Mouse (Mus musculus) midbrain, embryonic 11.5 days (tissue): Measurements from ENCODE around the gene Lilra5. TPM values are rescaled to one million over a fixed set of nuclear protein-coding genes. Genes with fewer than 3 reads are reported as not detected.
"Not testable (repeated sequence)": the region's sequence is repeated elsewhere in the genome, so short reads cannot be mapped to it uniquely, and the experiment has no call there.

Experiments
- ATAC-seq: fragments of 200-750 bp; cut with Nextera tagmentation; 2 replicates; pipeline ENCODE4 v1.8.0; 2017; ENCODE audit warnings: moderate TSS enrichment, moderate library complexity; ENCODE audit not compliant: low FRiP score
- DNase-seq: peaks from one replicate; pipeline ENCODE4 v3.0.0; 2015; ENCODE audit warnings: low spot score; ENCODE audit errors: missing footprints
- H3K27ac ChIP-seq: fragments of 300-500 bp; sonication (generic); 2 replicates; pipeline ENCODE4 v1.5.1; 2014; ENCODE audit warnings: low read depth, low read length
- H3K27me3 ChIP-seq: fragments of 300-500 bp; sonication (generic); 2 replicates; pipeline ENCODE4 v1.6.1; 2014; ENCODE audit warnings: mild to moderate bottlenecking, low read length, moderate library complexity, mixed read lengths; ENCODE audit not compliant: control insufficient read depth, insufficient read depth
- H3K36me3 ChIP-seq: fragments of 300-500 bp; sonication (generic); 2 replicates; pipeline ENCODE4 v1.6.1; 2014; ENCODE audit warnings: mild to moderate bottlenecking, low read length, moderate library complexity, mixed read lengths; ENCODE audit not compliant: control insufficient read depth, insufficient read depth
- H3K4me1 ChIP-seq: fragments of 300-500 bp; sonication (generic); 2 replicates; pipeline ENCODE4 v1.6.1; 2014; ENCODE audit warnings: low read length; ENCODE audit not compliant: control insufficient read depth, insufficient read depth
- H3K4me2 ChIP-seq: fragments of 300-500 bp; sonication (generic); 2 replicates; pipeline ENCODE4 v1.6.1; 2014; ENCODE audit warnings: mild to moderate bottlenecking, moderate library complexity
- H3K4me3 ChIP-seq: fragments of 300-500 bp; sonication (generic); 2 replicates; pipeline ENCODE4 v1.5.1; 2014; ENCODE audit warnings: low read depth, low read length
- H3K9ac ChIP-seq: fragments of 300-500 bp; sonication (generic); 2 replicates; pipeline ENCODE4 v1.6.1; 2014; ENCODE audit warnings: low read length
- H3K9me3 ChIP-seq: fragments of 300-500 bp; sonication (generic); 2 replicates; pipeline ENCODE4 v1.6.1; 2016; ENCODE audit warnings: low read length; ENCODE audit not compliant: control insufficient read depth
- WGBS: fragments of 180-500 bp; shearing (Covaris S2); extraction: QIAGEN DNeasy Blood & Tissue Kit; methylation state at CpG from one replicate; pipeline ENCODE4 v1.1.7; 2014; 5-methylcytosine and 5-hydroxymethylcytosine counted together
- polyA plus RNA-seq: library from polyadenylated mRNA; unstranded; fragments of >200 nt; fragmentation: Nextera tagmentation; extraction: Ambion mirVana; gene quantifications from 2 replicates; pipeline ENCODE4 v1.2.1, GENCODE M21; 2014

Gene Lilra5
- polyA plus RNA-seq, result not detected in 2 replicates

GRCm38 (mm10) chr7:4237454-4237853 is at the start of gene Lilra5:
TSS of gene Lilra5 (plus strand) at chr7:4237754.
- ATAC-seq, result no peak
- no peak for DNase-seq
- Histone ChIP-seq H3K27ac (no peak within 1 kb of the TSS), H3K27me3 (no peaks in the 10 kb centered on the region), H3K4me3 (no peak within 1 kb of the TSS), H3K36me3 (no peaks in the 10 kb centered on the region), H3K9me3 (no peaks in the 10 kb centered on the region), H3K9ac (no peak within 1 kb of the TSS), H3K4me1 (no peaks in the 10 kb centered on the region), H3K4me2 (no peak within 1 kb of the TSS)
- WGBS, result 86% methylated on average over 7 of the region's 7 CpGs

- DNase-seq (no peak), ATAC-seq (no peak)
- no peak overlapping the region for H3K9ac ChIP-seq
These were observed 30.4 kb upstream of the Lilra5 start for GRCm38 (mm10) chr7:4207126-4207525.

GRCm38 (mm10) chr7:4208626-4209025 is 28.9 kb upstream of the Lilra5 start:
- DNase-seq, result no peak
- Histone ChIP-seq H3K27ac (no peak overlapping the region), H3K9me3 (no peaks in the 10 kb centered on the region), H3K4me2 (no peak overlapping the region), H3K27me3 (no peaks in the 10 kb centered on the region), H3K4me3 (no peak overlapping the region), H3K36me3 (no peaks in the 10 kb centered on the region), H3K4me1 (no peaks in the 10 kb centered on the region), H3K9ac (no peak overlapping the region)
- no peak for ATAC-seq
- 39% methylated on average over 2 of the region's 2 CpGs for WGBS

More at GRCm38 (mm10) chr7:4207126-4207525, 30.4 kb upstream of the Lilra5 start:
- H3K36me3 ChIP-seq, result no peaks in the 10 kb centered on the region
- no peak overlapping the region for H3K4me2 ChIP-seq
- H3K27ac ChIP-seq, result no peak overlapping the region
- no peaks in the 10 kb centered on the region for H3K4me1 ChIP-seq
- WGBS, result 69% methylated on average over 1 of the region's 1 CpGs
- H3K27me3 ChIP-seq, result no peaks in the 10 kb centered on the region
- H3K9me3 ChIP-seq, result no peaks in the 10 kb centered on the region
- no peak overlapping the region for H3K4me3 ChIP-seq

- not testable (repeated sequence) for H3K36me3 ChIP-seq, H3K27me3 ChIP-seq, H3K4me3 ChIP-seq, H3K9me3 ChIP-seq, H3K4me1 ChIP-seq, ATAC-seq, DNase-seq, H3K4me2 ChIP-seq, H3K27ac ChIP-seq, H3K9ac ChIP-seq
These were observed 24.1 kb upstream of the Lilra5 start for GRCm38 (mm10) chr7:4213436-4213835.

GRCm38 (mm10) chr7:4215396-4215795 is 22.2 kb upstream of the Lilra5 start:
- 86% methylated on average over 2 of the region's 2 CpGs for WGBS
- Histone ChIP-seq H3K9ac (no peak overlapping the region), H3K4me1 (no peaks in the 10 kb centered on the region), H3K4me2 (no peak overlapping the region), H3K4me3 (no peak overlapping the region), H3K27ac (no peak overlapping the region), H3K9me3 (no peaks in the 10 kb centered on the region), H3K27me3 (no peaks in the 10 kb centered on the region), H3K36me3 (no peaks in the 10 kb centered on the region)
- ATAC-seq (no peak), DNase-seq (no peak)

GRCm38 (mm10) chr7:4215805-4216204 is 21.7 kb upstream of the Lilra5 start:
- no peak for DNase-seq
- no peak for ATAC-seq
- no peaks in the 10 kb centered on the region for H3K9me3 ChIP-seq
- no peak overlapping the region for H3K4me3 ChIP-seq
- no peak overlapping the region for H3K4me2 ChIP-seq
- H3K36me3 ChIP-seq, result no peaks in the 10 kb centered on the region
- WGBS, result 85% methylated on average over 2 of the region's 2 CpGs
- no peak overlapping the region for H3K27ac ChIP-seq
- no peak overlapping the region for H3K9ac ChIP-seq
- H3K4me1 ChIP-seq, result no peaks in the 10 kb centered on the region
- no peaks in the 10 kb centered on the region for H3K27me3 ChIP-seq

GRCm38 (mm10) chr7:4235536-4235935 is 2.0 kb upstream of the Lilra5 start:
- DNase-seq (no peak), ATAC-seq (no peak)
- H3K27me3 ChIP-seq, result no peaks in the 10 kb centered on the region

GRCm38 (mm10) chr7:4239038-4239721 is 1.6 kb downstream of the Lilra5 start:
- Histone ChIP-seq H3K36me3 (no peaks in the 10 kb centered on the region), H3K27ac (no peak overlapping the region), H3K4me2 (no peak overlapping the region), H3K4me1 (no peaks in the 10 kb centered on the region), H3K4me3 (no peak overlapping the region), H3K27me3 (no peaks in the 10 kb centered on the region), H3K9me3 (no peaks in the 10 kb centered on the region), H3K9ac (no peak overlapping the region)
- WGBS, result 83% methylated on average over 6 of the region's 6 CpGs
- ATAC-seq (no peak), DNase-seq (no peak)

More at GRCm38 (mm10) chr7:4235536-4235935, 2.0 kb upstream of the Lilra5 start:
- Histone ChIP-seq H3K4me2 (no peak overlapping the region), H3K27ac (no peak overlapping the region), H3K4me3 (no peak overlapping the region), H3K9ac (no peak overlapping the region), H3K36me3 (no peaks in the 10 kb centered on the region), H3K4me1 (no peaks in the 10 kb centered on the region), H3K9me3 (no peaks in the 10 kb centered on the region)

GRCm38 (mm10) chr7:4251211-4251610 is 13.7 kb downstream of the Lilra5 start:
- H3K4me3 ChIP-seq, H3K4me2 ChIP-seq, H3K4me1 ChIP-seq, H3K36me3 ChIP-seq, H3K27me3 ChIP-seq, ATAC-seq, DNase-seq, H3K9ac ChIP-seq, H3K27ac ChIP-seq, H3K9me3 ChIP-seq: not testable (repeated sequence)
- 80% methylated on average over 1 of the region's 1 CpGs for WGBS
